Mouse (Mus musculus): Measurements from ENCODE around the gene Cdc42bpa. TPM values are rescaled to one million over a fixed set of nuclear protein-coding genes. Genes with fewer than 3 reads are reported as not detected.

Gene Cdc42bpa
- polyA plus RNA-seq, 1 experiment = 20.2 TPM

GRCm38 (mm10) chr1:180161566-180162355 is 201.5 kb downstream of the Cdc42bpa start:
- no peak overlapping the region for H3K4me3 ChIP-seq (ENCODE audit: insufficient read depth, low read depth, low read length)
- no peak overlapping the region for H3K27ac ChIP-seq (ENCODE audit: insufficient read depth, low read depth, low read length)
- H3K36me3 ChIP-seq (ENCODE audit: control insufficient read depth, insufficient read depth, low read length) = no peaks in the 10 kb centered on the region; the same call in 1 of the 2 replicates
- DNase-seq = no peak
- TF ChIP-seq CTCF (conservative IDR thresholded peaks at IDR 0.05; ENCODE audit: insufficient read depth, insufficient read length, low read depth, low read length) (no peak), POLR2A (IDR thresholded peaks at IDR 0.05; ENCODE audit: low read depth, low read length) (no peak)
- 78% methylated on average over 20 of the region's 20 CpGs for WGBS
- H3K4me1 ChIP-seq (ENCODE audit: control insufficient read depth, insufficient read depth, low read length) = no peaks in the 10 kb centered on the region
- H3K27me3 ChIP-seq (replicated peaks; ENCODE audit: control insufficient read depth, insufficient read depth, low read length) = no peaks in the 10 kb centered on the region

DNA sequence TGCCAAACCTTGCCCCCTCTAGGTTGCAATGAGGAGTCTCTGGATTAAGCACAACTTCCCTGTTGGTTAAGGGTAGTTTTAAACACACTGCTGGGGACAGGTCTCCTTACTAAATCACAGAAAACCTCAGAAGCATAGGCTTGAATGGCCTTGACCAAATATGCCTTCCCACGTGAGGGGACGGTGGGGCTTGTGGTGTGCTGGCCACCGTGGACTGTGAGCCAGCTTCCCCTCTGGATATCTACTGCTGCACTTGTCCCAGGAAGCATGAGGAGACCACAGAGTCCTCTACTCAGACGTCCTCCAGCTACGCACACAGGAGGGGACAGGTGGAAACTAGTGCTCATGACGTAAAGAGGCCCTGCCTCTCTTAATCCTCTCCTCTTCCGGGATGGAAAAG is 202.7 kb downstream of the Cdc42bpa start:
- Histone ChIP-seq H3K27me3 (replicated peaks; ENCODE audit: control insufficient read depth, insufficient read depth, low read length) (no peaks in the 10 kb centered on the region), H3K36me3 (ENCODE audit: control insufficient read depth, insufficient read depth, low read length) (no peaks in the 10 kb centered on the region; the same call in 1 of the 2 replicates), H3K4me3 (ENCODE audit: insufficient read depth, low read depth, low read length) (no peak overlapping the region), H3K27ac (ENCODE audit: insufficient read depth, low read depth, low read length) (no peak overlapping the region), H3K4me1 (ENCODE audit: control insufficient read depth, insufficient read depth, low read length) (no peaks in the 10 kb centered on the region)
- WGBS = 89% methylated on average over 7 of the region's 7 CpGs
- DNase-seq = no peak
- no peak for TF ChIP-seq POLR2A (IDR thresholded peaks at IDR 0.05; ENCODE audit: low read depth, low read length)
- no peak for TF ChIP-seq CTCF (conservative IDR thresholded peaks at IDR 0.05; ENCODE audit: insufficient read depth, insufficient read length, low read depth, low read length)

DNA sequence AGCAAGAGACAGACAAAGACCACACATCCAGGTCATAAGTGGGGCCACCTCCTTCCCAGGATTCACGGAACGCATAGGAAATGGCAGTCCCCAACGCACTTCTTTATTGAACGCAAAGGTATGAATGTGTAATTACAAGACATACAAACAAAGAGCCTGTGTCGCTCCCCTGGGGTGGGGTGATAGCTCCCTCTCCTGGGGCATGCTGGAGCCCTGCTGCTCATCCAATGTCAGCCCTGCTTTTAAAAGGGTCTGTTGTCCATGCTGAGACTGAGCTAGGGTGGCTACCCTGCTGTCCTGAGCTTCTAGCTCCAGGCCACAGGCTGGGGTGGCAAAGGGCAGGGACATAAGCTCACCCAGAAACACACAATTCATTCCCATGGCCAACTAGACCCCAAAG is 206.3 kb downstream of the Cdc42bpa start:
- DNase-seq = no peak
- no peak overlapping the region for H3K4me3 ChIP-seq (ENCODE audit: insufficient read depth, low read depth, low read length)
- TF ChIP-seq POLR2A (IDR thresholded peaks at IDR 0.05; ENCODE audit: low read depth, low read length) (no peak), CTCF (conservative IDR thresholded peaks at IDR 0.05; ENCODE audit: insufficient read depth, insufficient read length, low read depth, low read length) (no peak)
- 90% methylated on average over 5 of the region's 5 CpGs for WGBS
- H3K36me3 ChIP-seq (ENCODE audit: control insufficient read depth, insufficient read depth, low read length) = no peaks in the 10 kb centered on the region; the same call in 1 of the 2 replicates
- no peaks in the 10 kb centered on the region for H3K27me3 ChIP-seq (replicated peaks; ENCODE audit: control insufficient read depth, insufficient read depth, low read length)
- no peak overlapping the region for H3K27ac ChIP-seq (ENCODE audit: insufficient read depth, low read depth, low read length)
- no peaks in the 10 kb centered on the region for H3K4me1 ChIP-seq (ENCODE audit: control insufficient read depth, insufficient read depth, low read length)

- no peak for DNase-seq
- Histone ChIP-seq H3K36me3 (ENCODE audit: control insufficient read depth, insufficient read depth, low read length) (no peaks in the 10 kb centered on the region; the same call in 1 of the 2 replicates), H3K4me3 (ENCODE audit: insufficient read depth, low read depth, low read length) (no peak overlapping the region), H3K27me3 (replicated peaks; ENCODE audit: control insufficient read depth, insufficient read depth, low read length) (no peaks in the 10 kb centered on the region), H3K4me1 (ENCODE audit: control insufficient read depth, insufficient read depth, low read length) (no peaks in the 10 kb centered on the region), H3K27ac (ENCODE audit: insufficient read depth, low read depth, low read length) (no peak overlapping the region)
- 80% methylated on average over 6 of the region's 6 CpGs for WGBS
- TF ChIP-seq CTCF (conservative IDR thresholded peaks at IDR 0.05; ENCODE audit: insufficient read depth, insufficient read length, low read depth, low read length) (no peak), POLR2A (IDR thresholded peaks at IDR 0.05; ENCODE audit: low read depth, low read length) (no peak)
These were observed 208.0 kb downstream of the Cdc42bpa start for GRCm38 (mm10) chr1:180168294-180168693.

- no peak overlapping the region for H3K4me3 ChIP-seq (ENCODE audit: insufficient read depth, low read depth, low read length)
- WGBS = 86% methylated on average over 7 of the region's 7 CpGs
- no peak for TF ChIP-seq POLR2A (IDR thresholded peaks at IDR 0.05; ENCODE audit: low read depth, low read length)
- TF ChIP-seq CTCF (conservative IDR thresholded peaks at IDR 0.05; ENCODE audit: insufficient read depth, insufficient read length, low read depth, low read length) = no peak
- no peaks in the 10 kb centered on the region for H3K27me3 ChIP-seq (replicated peaks; ENCODE audit: control insufficient read depth, insufficient read depth, low read length)
- H3K4me1 ChIP-seq (ENCODE audit: control insufficient read depth, insufficient read depth, low read length) = no peaks in the 10 kb centered on the region
- H3K27ac ChIP-seq (ENCODE audit: insufficient read depth, low read depth, low read length) = no peak overlapping the region
- no peak for DNase-seq
- H3K36me3 ChIP-seq (ENCODE audit: control insufficient read depth, insufficient read depth, low read length) = peaks cover 1% of the 10 kb centered on the region; the same call in 1 of the 2 replicates
These were observed 208.9 kb downstream of the Cdc42bpa start for GRCm38 (mm10) chr1:180169161-180169560.

GRCm38 (mm10) chr1:180170071-180170470 is 209.8 kb downstream of the Cdc42bpa start:
- TF ChIP-seq POLR2A (IDR thresholded peaks at IDR 0.05; ENCODE audit: low read depth, low read length) = no peak
- TF ChIP-seq CTCF (conservative IDR thresholded peaks at IDR 0.05; ENCODE audit: insufficient read depth, insufficient read length, low read depth, low read length) = no peak
- DNase-seq = no peak
- no peak overlapping the region for H3K4me3 ChIP-seq (ENCODE audit: insufficient read depth, low read depth, low read length)
- peaks cover 3% of the 10 kb centered on the region; the same call in 1 of the 2 replicates for H3K4me1 ChIP-seq (ENCODE audit: control insufficient read depth, insufficient read depth, low read length)
- no peaks in the 10 kb centered on the region for H3K27me3 ChIP-seq (replicated peaks; ENCODE audit: control insufficient read depth, insufficient read depth, low read length)
- H3K36me3 ChIP-seq (ENCODE audit: control insufficient read depth, insufficient read depth, low read length) = peaks cover 1% of the 10 kb centered on the region; the same call in 1 of the 2 replicates
- H3K27ac ChIP-seq (ENCODE audit: insufficient read depth, low read depth, low read length) = no peak overlapping the region
- 92% methylated on average over 8 of the region's 8 CpGs for WGBS

- Histone ChIP-seq H3K36me3 (ENCODE audit: control insufficient read depth, insufficient read depth, low read length) (peaks cover 1% of the 10 kb centered on the region; the same call in 1 of the 2 replicates), H3K4me3 (ENCODE audit: insufficient read depth, low read depth, low read length) (no peak overlapping the region), H3K27ac (ENCODE audit: insufficient read depth, low read depth, low read length) (no peak overlapping the region), H3K4me1 (ENCODE audit: control insufficient read depth, insufficient read depth, low read length) (peaks cover 20% of the 10 kb centered on the region), H3K27me3 (replicated peaks; ENCODE audit: control insufficient read depth, insufficient read depth, low read length) (no peaks in the 10 kb centered on the region)
- WGBS = 89% methylated on average over 2 of the region's 2 CpGs
- TF ChIP-seq POLR2A (IDR thresholded peaks at IDR 0.05; ENCODE audit: low read depth, low read length) (no peak), CTCF (conservative IDR thresholded peaks at IDR 0.05; ENCODE audit: insufficient read depth, insufficient read length, low read depth, low read length) (no peak)
- DNase-seq = no peak
These were observed 211.6 kb downstream of the Cdc42bpa start for GRCm38 (mm10) chr1:180171883-180172282.

Data from kidney, adult 2 months (tissue).